Mouse (Mus musculus) layer of hippocampus, adult 8-10 months (tissue): ENCODE data around the gene Ank3. TPM values are rescaled to one million over a fixed set of nuclear protein-coding genes. Genes with fewer than 3 reads are reported as not detected.

Experiments
- DNase-seq, 2 experiments: peaks; one replicate each; pipeline ENCODE4 v3.0.0; 2022; ENCODE audit warnings: low spot score in 2 of 2
- total RNA-seq, 4 experiments: library from RNA; stranded (reverse); gene quantifications; 2 replicates each; pipeline ENCODE4 v1.2.4; 2022

Gene Ank3
- total RNA-seq, 4 experiments from 2014 or later = 396 to 490 (median 435) TPM

DNA sequence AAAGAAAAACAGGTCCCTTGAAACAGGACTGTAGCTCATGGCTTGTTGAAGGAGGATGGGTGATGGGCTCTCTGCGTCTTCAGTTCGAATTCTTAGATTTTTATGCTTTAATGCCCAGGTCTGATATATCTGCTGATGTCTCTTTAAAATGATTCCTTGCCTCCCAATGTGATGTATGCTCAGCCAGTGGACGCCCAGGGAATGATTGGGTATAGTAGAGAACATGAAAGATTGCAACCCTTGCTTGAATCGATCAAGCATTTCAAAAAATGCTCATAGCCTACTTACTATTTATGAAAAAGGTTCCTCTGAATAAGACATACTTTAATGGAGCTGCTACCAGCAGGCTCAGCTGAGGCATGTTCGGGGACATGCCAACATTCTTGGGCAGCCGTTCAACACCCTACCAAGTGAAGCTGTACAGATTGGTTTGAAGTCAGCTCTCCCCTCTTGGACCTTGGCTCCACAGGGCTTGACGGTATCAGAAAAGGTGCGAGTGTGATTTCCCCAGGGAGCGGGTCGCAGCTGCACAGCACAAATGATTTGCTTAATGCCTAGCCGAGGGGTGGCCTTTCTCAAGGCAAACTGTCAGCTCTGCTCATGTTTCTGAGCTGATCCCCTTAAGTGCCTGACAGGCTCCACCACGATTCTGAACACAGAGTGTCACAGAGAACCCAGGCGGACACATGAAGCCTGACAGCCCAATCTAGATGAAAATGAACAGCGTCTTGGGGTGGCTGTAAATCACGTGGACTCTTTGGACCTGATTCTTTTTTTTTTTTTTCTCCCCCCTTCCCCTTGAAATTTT is 136.8 kb downstream of the Ank3 start:
- peak in 1 of 2 experiments; percentile 39 for DNase-seq

DNA sequence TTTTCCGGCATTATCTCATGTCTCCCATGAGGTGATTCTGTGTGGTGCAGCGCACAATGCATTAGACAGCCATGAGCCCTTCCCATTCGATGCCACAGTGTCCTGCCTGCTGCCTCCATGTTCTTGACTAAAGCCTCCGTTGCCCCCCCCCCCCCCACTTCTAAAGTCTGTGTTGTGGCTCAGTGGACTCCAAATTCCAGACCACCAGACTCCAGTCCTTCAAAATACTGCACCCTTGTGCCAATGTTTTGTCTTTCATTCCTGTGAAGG is 137.3 kb downstream of the Ank3 start:
- no peak for DNase-seq

DNA sequence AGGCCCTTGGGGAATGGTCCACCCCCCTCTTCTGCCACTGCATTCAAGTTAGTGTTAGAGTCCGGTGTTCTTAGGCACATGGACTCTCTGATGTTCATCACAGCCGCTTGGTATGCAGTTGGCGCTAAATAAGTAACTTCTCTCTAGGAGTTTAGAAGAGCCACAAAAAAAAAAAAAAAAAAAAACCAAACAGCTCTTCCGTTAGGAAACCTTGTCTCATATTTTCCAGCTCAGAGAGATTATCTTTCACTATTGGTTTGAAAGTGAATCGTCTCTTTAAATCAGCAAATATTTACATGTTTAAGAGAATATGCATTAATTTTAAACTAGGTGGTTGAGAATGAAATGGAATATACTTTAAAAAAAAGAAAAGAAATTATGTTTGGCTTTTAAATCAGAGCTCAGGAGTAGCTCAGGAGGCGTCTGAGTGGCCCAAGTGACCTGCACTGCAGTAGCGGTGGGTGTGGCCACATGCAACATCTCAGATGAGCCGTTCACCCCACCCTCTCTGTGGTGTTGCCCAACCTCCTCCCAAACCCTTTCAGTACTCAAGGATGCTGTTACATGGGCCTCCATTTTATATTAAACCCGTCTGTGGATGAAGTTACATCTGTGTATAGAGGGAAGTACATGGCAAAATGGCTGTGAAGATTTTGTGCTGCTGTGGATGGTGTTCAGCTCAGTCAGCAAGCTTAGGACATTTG is 138.0 kb downstream of the Ank3 start:
- DNase-seq = no peak

DNA sequence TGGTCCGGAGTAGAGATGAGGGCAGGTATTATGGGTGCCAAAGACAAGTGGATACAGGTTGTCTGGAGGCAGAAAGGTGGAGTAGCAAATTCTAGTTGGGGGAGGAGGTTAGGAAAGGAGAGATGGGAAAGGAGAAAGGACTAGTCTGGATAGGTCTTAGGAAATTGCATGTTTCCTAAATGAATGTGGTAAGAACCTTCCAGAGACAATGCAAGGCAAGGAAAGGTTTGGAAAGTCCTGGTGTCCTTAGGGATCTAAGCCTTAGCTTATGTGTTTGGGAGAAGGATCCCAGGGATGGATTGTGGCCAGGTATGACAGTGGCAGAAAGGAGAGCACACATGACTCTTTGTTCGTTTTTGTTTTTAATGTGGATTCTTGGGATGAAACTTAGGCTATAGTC is 139.7 kb downstream of the Ank3 start:
- DNase-seq = no peak

DNA sequence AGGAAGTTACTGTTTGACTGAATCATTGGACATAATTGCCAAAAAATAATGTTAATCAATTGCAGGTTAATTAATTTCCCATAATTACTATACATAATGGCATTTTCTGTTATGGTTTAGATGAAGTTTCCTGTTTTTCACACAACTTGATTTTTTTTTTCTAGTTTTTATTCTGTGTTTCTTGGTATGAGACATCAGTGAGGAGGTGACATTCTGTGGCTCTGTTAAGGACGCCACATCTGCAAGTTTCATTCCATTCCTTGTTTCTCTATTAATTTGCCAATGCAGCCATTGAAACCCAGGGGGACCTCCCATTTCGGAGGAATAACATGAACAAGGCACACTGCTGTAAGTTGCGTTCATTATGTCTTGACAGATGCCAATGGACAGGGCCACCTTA is 143.9 kb downstream of the Ank3 start:
- no peak for DNase-seq

DNA sequence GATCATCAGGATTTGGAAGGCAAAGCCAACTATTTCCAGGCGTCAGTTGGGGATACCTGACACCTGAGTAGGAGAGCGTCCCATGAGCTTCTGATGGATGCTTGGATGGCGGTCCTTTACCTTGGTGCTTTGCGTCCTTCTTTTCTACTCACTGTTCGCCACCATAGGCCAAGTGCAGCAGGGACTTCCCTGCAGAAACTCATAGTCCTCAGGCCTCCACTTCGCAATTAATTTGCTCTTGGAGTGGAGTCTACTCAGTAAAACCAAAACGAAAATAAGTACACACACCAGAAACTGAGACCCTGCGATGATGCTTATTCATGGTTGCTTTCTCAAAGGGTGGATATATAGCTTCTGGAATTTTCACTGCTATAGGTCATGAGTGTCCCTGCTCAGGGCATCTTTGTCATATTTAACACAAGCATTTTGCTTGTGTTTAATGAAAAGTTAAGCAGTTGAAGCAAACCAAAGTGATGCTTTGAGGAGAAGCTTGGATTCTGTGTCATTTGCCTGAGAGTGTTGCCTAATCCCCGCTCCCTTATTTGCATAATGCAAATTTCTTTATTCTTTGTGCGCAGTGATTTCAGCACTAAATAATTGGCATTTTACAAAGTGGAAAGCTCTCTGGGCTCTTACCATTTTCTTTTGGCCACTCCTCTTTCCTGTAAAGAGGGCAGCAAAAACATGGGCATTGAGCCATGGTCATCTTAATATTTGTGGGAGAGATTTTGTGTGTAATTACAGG is 145.5 kb downstream of the Ank3 start:
- DNase-seq = no peak

DNA sequence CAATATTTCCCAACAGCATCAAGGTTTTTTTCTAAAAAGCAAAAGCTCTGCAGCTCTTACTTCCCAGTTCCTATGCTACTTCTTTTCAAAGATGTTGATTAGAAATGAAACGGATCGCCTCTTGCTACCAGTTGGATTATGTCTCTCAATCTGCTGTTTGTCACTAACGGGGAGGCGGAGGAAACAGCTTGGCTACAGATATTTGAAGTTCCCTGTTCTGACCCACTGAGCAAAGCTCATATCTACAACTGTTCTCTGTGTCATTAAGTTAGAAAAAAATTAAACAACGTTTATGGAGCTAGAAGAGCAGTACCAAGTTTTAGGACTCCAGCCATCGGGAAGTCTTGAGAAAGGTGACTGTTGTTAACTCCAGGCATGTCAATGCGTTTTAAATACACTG is 146.1 kb downstream of the Ank3 start:
- peak in 1 of 2 experiments; percentile 27 for DNase-seq

DNA sequence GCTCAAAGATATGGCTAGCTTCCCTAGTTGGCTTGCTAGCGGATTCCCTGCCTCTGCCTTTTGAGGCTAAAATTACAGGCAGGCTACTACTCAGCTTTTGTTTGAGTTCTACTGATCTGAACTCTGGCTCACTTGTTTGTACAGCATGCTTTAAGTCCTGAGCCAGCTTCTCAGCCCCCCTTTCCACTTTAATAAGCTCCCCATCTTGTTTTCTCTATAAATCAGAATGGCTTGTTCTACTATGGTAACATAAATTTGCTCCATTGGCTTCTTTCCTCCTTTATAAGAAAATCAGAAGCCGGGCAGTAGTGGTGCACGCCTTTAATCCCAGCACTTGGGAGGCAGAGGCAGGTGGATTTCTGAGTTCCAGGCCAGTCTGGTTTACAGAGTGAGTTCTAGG is 147.4 kb downstream of the Ank3 start:
- no peak for DNase-seq

DNA sequence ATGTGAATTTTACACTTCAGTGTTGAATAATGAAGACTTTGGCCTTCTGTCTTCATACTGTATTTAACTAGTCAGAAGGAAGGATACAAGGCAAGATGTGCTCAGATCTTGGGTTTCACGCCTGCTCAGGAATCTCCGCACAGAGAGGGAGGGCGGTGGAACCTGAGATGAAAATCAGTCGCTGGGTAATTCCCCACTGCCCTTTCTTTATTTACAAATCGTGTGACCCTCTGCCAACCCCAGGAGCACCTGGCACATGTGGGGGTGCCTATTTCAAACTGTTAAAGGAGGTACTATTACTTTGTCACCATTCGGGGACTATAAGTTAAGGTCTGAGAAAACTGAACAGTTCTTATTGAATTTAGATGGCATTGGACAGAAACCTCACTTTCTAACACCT is 148.1 kb downstream of the Ank3 start:
- no peak for DNase-seq

DNA sequence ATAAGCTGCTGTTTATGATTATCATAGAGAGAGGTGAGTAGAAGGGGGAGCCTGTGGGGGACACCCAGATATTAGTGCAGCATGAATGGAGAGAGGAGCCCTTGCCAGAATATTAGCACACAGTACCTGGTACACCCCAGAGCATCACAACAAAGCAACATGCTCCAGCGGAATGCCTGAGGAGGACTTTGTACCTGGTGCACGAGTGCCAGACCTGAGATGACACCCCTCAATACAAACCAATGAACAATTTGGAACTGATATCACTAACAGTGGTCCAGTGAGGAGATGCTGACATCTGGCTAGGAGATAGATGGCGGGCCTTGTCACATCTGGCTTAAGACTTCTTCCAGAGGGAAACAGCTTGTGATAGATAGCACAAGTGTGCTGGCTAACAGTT is 150.2 kb downstream of the Ank3 start:
- DNase-seq = no peak

DNA sequence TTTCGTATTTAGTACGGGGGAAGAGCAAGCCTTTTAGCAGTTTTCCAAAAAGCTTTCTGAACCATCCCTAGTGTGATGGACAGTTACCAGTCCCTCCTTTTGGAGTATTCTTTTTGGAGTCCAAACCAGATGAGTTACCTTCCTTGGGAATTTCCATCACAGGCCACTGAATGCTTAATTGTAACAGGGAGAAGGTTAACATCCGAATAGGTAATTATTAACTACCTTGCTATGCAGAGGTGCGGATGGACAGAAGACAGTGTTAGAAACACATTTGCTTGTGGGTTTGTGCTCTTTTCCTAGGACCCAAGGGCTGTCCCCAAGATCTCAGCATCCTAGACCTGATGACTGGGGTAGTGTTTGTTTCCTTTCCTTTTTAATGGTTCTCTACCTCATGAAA is 150.6 kb downstream of the Ank3 start:
- DNase-seq = no peak

DNA sequence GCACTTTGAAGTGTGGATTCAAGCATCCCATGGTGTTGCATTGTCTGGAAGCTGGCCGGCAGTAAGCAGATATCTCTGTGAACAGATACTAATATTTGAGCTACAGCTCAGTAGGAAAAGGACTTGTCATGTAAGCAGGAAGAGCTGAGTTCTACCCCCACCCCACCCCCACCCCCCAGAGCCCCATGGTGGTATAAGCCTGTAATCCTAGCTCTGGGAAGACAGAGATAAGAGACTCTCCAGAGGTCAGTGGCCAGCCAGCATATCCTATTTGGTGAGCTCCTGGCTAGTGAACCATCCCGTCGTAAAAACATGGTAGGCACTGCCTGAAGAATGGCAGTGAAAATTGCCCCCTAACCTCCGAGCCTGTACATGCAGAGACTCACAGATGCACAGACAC is 152.3 kb downstream of the Ank3 start:
- DNase-seq = no peak

DNA sequence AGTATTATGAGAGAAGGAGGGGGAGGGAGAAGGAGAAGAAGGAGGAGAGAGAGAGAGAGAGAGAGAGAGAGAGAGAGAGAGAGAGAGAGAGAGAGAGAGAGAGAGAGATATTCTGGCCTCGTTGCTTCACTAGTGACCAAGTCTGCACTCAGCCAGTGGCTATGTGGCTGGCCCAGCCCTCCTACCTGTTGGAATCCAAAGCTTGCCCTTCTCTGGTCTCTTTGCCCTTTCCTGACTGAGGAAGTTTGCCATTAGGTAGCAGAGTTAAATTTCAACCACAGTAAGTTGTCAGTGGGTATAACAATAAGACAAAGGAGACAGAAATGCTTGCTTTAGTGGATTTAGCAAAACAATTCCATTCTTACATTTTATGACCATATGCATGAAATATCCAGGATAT is 154.5 kb downstream of the Ank3 start:
- DNase-seq = no peak

DNA sequence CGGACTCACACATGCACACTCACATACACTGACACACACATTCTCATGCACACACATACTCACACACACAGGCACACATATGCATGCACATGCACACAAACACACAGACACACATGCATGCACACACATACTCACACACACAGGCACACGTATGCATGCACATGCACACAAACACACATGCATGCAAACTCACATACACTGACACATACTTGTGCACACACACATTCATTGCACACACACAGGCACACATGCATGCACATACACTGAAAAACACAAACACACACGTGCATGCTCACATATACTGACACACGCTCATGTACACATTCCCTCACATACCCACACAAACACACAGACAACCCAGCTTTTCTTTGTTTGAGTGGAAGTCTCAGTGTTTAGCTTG is 157.0 kb downstream of the Ank3 start:
- DNase-seq = no peak

DNA sequence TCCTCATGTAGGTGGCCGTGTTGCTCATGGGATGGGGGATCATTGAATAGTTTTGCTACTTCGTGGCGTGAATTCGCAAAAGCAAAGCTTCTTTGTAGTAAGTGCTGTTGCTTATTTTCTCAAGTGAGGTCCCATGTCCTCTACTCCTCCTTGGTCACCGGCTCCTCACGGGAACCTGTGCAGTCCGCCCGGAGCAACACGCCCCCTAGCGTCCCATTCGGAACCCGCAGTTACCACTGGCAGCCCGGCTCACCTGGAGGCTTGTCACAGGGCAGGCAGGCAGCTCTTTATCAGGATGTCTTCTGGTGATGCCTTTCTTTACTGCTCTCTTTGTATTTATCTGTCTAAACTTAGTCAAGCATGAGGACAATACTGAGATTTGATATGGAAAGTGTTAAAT is 157.7 kb downstream of the Ank3 start:
- peak in 1 of 2 experiments; percentile 55 for DNase-seq

DNA sequence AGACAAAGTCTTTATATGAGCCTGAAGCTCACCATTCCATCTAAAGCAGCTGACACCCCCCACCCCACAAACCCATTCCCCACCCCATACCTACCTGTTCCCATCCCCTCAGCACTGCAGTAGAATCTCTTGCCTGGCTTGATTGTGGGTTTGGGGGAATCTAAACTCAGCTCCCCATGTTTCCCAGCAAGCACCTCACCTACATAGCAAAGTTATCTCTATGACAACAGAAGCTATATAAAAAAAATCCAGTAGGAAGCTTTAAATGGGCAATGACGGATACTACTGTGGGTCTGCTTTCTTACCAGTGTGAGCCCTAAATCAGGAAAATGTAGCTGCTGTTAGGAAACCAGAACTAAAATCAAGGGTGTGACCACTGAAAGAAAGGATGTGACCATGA is 161.7 kb downstream of the Ank3 start:
- DNase-seq = no peak

DNA sequence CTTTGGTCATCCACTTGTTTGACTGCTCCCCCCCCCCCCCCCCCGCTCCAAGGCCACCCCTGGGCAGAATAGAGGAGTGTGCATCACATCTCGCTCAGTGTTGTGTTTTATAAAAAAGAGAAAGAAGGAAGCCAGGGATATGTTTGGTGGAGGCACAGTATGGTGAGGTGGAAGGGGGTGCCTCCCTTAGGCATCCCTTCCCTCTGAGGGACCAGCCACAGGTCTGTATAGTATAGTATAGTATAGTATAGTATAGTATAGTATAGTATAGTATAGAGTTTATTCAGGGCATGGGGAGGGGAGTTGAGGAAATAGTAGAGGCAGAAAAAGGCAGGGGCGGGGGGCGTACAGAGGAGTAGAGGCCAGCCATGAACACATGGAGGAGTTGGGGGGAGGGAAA is 164.4 kb downstream of the Ank3 start:
- no peak for DNase-seq

DNA sequence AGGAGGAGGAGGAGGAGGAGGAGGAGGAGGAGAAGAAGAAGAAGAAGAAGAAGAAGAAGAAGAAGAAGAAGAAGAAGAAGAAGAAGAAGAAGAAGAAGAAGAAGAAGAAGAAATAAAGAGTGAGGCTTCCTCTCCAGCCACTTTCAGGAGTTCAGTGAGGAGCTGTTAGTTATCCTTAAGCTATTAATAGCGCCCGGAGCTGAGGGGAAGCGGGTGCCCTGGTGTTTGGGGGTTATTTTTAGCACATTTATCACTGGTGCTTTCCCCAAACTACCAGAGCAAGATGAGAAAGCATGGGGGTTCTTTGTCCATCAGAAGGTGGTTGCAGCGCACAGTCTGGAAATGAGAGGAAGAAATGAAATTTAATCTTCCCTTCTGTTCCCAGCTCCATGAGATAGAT is 166.5 kb downstream of the Ank3 start:
- DNase-seq = no peak

DNA sequence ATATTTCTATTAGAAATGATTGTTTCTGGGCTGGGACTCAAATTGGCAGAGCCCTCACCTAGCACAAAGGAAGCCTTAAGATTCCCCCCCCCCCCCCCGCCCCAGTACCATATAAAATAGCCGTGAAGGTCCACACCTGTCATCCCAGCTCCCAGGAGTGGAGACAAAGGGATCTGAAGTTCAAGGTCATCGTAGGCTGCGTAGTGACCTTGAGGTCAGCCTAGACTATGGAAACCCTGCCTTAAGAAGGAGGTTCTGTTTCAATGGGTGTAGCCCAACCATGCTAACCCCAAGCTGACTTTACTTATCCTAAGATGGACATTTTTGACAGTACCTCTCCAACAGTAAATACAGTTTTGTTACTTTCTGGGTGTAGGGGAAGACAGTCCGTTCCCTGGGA is 170.4 kb downstream of the Ank3 start:
- no peak for DNase-seq

DNA sequence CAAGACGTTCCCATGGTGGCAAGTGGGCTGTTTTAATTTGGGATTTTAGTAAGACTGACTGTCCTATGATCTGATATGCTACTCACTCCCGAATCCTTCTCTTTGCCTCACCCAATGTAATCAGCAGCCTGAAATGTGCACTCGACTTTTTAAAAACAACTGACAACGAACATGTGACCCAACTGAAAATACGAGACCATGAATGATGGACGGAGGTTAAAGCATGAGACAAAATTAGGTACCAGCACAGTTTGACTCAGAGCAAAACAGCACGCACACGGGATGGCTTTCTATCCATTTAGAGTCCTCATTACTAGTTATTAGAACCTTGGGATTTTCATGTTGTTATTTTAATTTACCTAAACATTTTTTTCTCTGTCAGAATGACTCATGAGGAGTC is 171.2 kb downstream of the Ank3 start:
- DNase-seq = no peak

DNA sequence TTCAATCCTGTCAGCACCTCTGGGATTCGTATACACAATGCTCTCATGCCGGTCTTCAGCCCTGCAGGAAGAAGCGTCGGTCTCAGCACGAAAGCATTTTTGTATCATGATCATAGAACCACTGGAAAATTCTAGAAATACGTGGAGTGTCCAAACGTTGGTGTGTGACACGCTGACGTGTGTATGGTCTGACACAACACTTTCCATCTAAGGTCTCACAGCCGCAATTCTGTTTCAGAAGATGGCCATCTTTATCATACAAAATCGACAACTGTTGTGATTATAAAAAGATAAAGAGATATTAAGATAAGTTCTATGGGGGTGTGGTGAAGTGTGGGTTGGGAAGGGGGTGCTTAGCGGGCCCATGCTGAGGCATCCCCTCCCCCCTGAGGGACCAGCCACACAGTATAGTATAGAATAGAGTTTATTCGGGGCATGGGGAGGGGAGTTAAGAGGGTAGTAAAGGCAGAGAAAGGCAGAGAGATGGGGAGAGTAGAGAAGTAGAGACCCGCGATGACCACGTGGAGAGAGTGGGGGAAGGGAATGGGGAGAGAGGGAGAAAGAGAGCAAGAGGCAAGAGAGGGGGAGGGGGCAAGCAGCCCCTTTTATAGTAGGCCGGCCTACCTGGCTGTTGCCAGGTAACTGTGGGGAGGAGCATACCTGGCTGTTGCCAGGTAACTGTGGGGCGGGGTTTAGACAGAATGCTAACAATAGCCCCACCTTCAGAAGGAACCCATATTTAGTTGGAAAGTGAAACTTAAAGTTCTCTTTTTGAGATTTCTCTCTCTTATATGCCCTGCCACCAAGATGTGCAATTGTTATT is 172.1 kb downstream of the Ank3 start:
- DNase-seq = no peak

DNA sequence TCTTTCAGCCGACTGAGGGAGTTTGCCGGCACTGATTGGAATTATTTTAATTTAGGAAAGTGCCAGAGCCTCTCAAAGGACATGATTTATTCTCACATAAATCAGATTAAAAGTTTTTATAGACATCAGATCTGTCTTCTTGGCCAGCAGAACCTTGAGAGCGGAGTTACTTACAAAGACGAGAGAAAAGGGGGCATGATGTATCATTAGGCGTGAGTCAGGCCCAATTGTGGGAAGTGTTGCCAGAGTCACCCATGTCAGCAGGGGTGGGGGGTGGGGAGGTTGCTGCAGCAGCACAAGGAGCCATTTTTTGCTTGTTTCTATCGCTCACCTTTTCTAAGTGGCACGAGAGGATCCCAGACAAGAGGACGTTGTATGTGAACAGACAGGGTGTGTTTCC is 172.8 kb downstream of the Ank3 start:
- DNase-seq = no peak
